ENCODE assay signal across 16 mouse cellular contexts in genomic region chr14:47216541-47216940, GRCm38 (mm10). TPM values are rescaled to one million over a fixed set of nuclear protein-coding genes. Genes with fewer than 3 reads are reported as not detected.
DNase-seq lines count a peak whose midpoint lies in the region.
"Had no signal": no experiment of that assay in that cellular context is flagged by ENCODE, and none has a peak within 500 bp of the region (broad histone marks: within the 10 kb centered on the region; RNA-seq: fewer than 3 reads in every experiment).

No protein-coding gene starts in this region.

- peak; percentile 78 for DNase-seq in heart, adult 11 months
- DNase-seq in heart, postnatal 25 days (ENCODE audit: low spot score), result no peak
- DNase-seq in heart, embryonic 10.5 days (ENCODE audit: low spot score), result peak; percentile 58
- DNase-seq in heart, postnatal 4 days, result no peak
- DNase-seq: adrenal gland, adult 2 months; adrenal gland, adult 8-10 months; adrenal gland, postnatal 10 days; adrenal gland, postnatal 14 days; adrenal gland, postnatal 25 days; adrenal gland, postnatal 36 days; B cell, adult 2 months; cerebellum, adult 11 months; cerebellum, adult 11-12 months; cerebellum, adult 18-20 months had no signal

- 75% methylated on average over 2 of the region's 2 CpGs for WGBS in heart, embryonic 10.5 days

- no peaks in the 10 kb centered on the region for H3K4me1 ChIP-seq in heart, embryonic 10.5 days

- H3K4me3 ChIP-seq in heart, embryonic 10.5 days, result no peak overlapping the region

- no peaks in the 10 kb centered on the region for H3K36me3 ChIP-seq in heart, embryonic 10.5 days
- H3K36me3 ChIP-seq: G1E had no signal

- no peak overlapping the region for H3K27ac ChIP-seq in heart, embryonic 10.5 days

- H3K27me3 ChIP-seq in heart, embryonic 10.5 days (ENCODE audit: insufficient read depth, poor library complexity, severe bottlenecking), result no peaks in the 10 kb centered on the region
- H3K27me3 ChIP-seq: CH12.LX had no signal

- intact Hi-C loops in heart, postnatal 25 days (cut with DNase I), result no loop called here

- H3K9me3 ChIP-seq in heart, embryonic 10.5 days, result no peaks in the 10 kb centered on the region
- H3K9me3 ChIP-seq: G1E had no signal

RNA-seq across cellular contexts. Expression of gene Gch1, which starts 27.3 kb away (rescaled TPM):
- 1 to 10 TPM; 6.8 to 7.3 TPM for total RNA-seq in heart, postnatal 25 days (2021)
- polyA plus RNA-seq in heart, embryonic 10.5 days (2016; fragmentation: Nextera tagmentation; extraction: Ambion mirVana), result 6.5 and 8.1 TPM in 2 replicates
- 1 to 10 TPM; 7.4 TPM for total RNA-seq in heart, postnatal 4 days (2021)

Comparison
In these comparisons a context has a peak if more than half of its experiments do, and no peak if none do; other contexts are left out.
1. DNase-seq: peak in heart, adult 11 months (single experiment) and heart, embryonic 10.5 days (single experiment); none in heart, postnatal 25 days (single experiment) and heart, postnatal 4 days (single experiment).